23 mouse cellular contexts compared by ENCODE assay signal in the genomic region with DNA sequence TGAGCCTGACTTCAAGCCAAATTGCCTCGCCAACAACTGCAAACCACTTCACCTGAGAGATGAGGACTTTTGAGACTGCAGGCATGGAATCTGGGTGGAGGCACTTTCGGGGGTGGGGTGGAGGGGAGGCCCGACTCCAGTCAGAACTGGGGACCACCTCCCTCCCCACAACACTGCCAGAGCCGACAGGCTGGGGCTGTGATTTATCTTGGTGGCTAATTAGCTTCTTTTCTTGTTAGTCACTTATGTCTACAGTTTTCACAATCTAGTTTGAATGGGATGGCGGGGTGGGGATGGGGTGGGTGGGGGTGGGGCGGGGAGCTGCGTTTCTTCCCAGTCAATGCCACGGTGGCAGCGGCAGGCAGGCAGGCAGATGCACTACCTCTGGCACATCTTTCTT.
A peak's percentile ranks its signal among the peaks of the same experiment; 100 is the strongest.
DNase-seq lines count a peak whose midpoint lies in the region; ATAC-seq and TF ChIP-seq lines count a peak whose summit lies in the region.
"Had no signal": no experiment of that assay in that cellular context is flagged by ENCODE, and none has a peak within 500 bp of the region (broad histone marks: within the 10 kb centered on the region; RNA-seq: fewer than 3 reads in every experiment).

No protein-coding gene starts in this region.

- 0 out of 2 replicates have a peak overlapping the region, but pooled peaks have one; percentile 47 for H3K4me2 ChIP-seq in hindbrain, embryonic 15.5 days
- H3K4me2 ChIP-seq in hindbrain, embryonic 11.5 days (replicated peaks; ENCODE audit: low read depth, low read length): no peak overlapping the region
- H3K4me2 ChIP-seq in neural tube, embryonic 12.5 days (replicated peaks): peak overlapping the region; percentile 51; the same call in 1 of the 2 replicates
- no peak overlapping the region for H3K4me2 ChIP-seq in forebrain, embryonic 15.5 days (replicated peaks)
- H3K4me2 ChIP-seq: limb, embryonic 15.5 days had no signal

- ATAC-seq in hindbrain, embryonic 15.5 days (ENCODE audit: low FRiP score, low read depth): no peak
- no peak for ATAC-seq in hindbrain, embryonic 11.5 days (ENCODE audit: low FRiP score)
- ATAC-seq in neural tube, embryonic 12.5 days (ENCODE audit: low FRiP score, low read depth): no peak
- ATAC-seq in forebrain, embryonic 15.5 days (replicated peaks): no peak
- ATAC-seq: inflammation-experienced regulatory T-cells, adult 6 months; Patski had no signal

- TF ChIP-seq POLR2A in cerebellum, adult 2 months (IDR thresholded peaks at IDR 0.05; ENCODE audit: borderline replicate concordance, insufficient read depth, low read length): no peak

- WGBS in hindbrain, embryonic 15.5 days: 7% methylated on average over 9 of the region's 9 CpGs
- 12% methylated on average over 9 of the region's 9 CpGs for WGBS in hindbrain, embryonic 11.5 days
- 7% methylated on average over 9 of the region's 9 CpGs for WGBS in neural tube, embryonic 12.5 days
- 8% methylated on average over 9 of the region's 9 CpGs for WGBS in forebrain, embryonic 15.5 days
- WGBS in cerebellum, adult 2 months: 49% methylated on average over 9 of the region's 9 CpGs

- H3K4me1 ChIP-seq in hindbrain, embryonic 15.5 days (replicated peaks): peaks cover 48% of the 10 kb centered on the region
- peaks cover 17% of the 10 kb centered on the region for H3K4me1 ChIP-seq in hindbrain, embryonic 11.5 days (replicated peaks; ENCODE audit: control insufficient read depth, insufficient read depth, low read length)
- H3K4me1 ChIP-seq in neural tube, embryonic 12.5 days: peaks cover 65% of the 10 kb centered on the region
- peaks cover 66% of the 10 kb centered on the region for H3K4me1 ChIP-seq in forebrain, embryonic 15.5 days
- no peaks in the 10 kb centered on the region; the same call in 1 of the 2 replicates for H3K4me1 ChIP-seq in cerebellum, adult 2 months (ENCODE audit: control insufficient read depth, insufficient read depth, low read length)

- H3K27ac ChIP-seq in hindbrain, embryonic 15.5 days (replicated peaks): no peak overlapping the region; the same call in 1 of the 2 replicates
- H3K27ac ChIP-seq in hindbrain, embryonic 11.5 days (ENCODE audit: low read depth, low read length): no peak overlapping the region
- H3K27ac ChIP-seq in neural tube, embryonic 12.5 days: no peak overlapping the region
- peak overlapping the region; percentile 83 for H3K27ac ChIP-seq in forebrain, embryonic 15.5 days (replicated peaks)
- no peak overlapping the region for H3K27ac ChIP-seq in cerebellum, adult 2 months (ENCODE audit: insufficient read depth, low read length)
- H3K27ac ChIP-seq: heart, adult 2 months; limb, embryonic 15.5 days had no signal

- no peak for DNase-seq in hindbrain, embryonic 11.5 days (ENCODE audit: low spot score)
- DNase-seq in neural tube, embryonic 10.5 days (ENCODE audit: extremely low spot score, low spot score): no peak
- DNase-seq in urinary bladder, postnatal 14 days (ENCODE audit: low spot score): no peak
- DNase-seq in cerebellum, adult 2 months: no peak
- DNase-seq: adrenal gland, adult 2 months; B cell, adult 2 months; cerebellum, adult 11-12 months; cerebellum, postnatal 14 days; gastrocnemius, postnatal 36 days; heart, adult 2 months; kidney, adult 18-20 months; kidney, postnatal 4 days; layer of hippocampus, adult 9-11 months; left cerebral cortex, postnatal 4 days; lung, postnatal 4 days had no signal

- no peak overlapping the region for H3K4me3 ChIP-seq in hindbrain, embryonic 15.5 days
- H3K4me3 ChIP-seq in hindbrain, embryonic 11.5 days (ENCODE audit: low read depth, low read length): no peak overlapping the region
- no peak overlapping the region for H3K4me3 ChIP-seq in neural tube, embryonic 12.5 days
- no peak overlapping the region for H3K4me3 ChIP-seq in forebrain, embryonic 15.5 days
- H3K4me3 ChIP-seq in cerebellum, adult 2 months (replicated peaks; ENCODE audit: insufficient read depth, low read depth, low read length): no peak overlapping the region
- H3K4me3 ChIP-seq: heart, adult 2 months; limb, embryonic 15.5 days; myocyte had no signal

- no peak for TF ChIP-seq CTCF in cerebellum, adult 2 months (IDR thresholded peaks at IDR 0.05; ENCODE audit: borderline replicate concordance, insufficient read depth, low read depth, low read length)

- H3K36me3 ChIP-seq in hindbrain, embryonic 15.5 days: no peaks in the 10 kb centered on the region
- no peaks in the 10 kb centered on the region for H3K36me3 ChIP-seq in hindbrain, embryonic 11.5 days (ENCODE audit: control insufficient read depth, insufficient read depth, low read length)
- no peaks in the 10 kb centered on the region for H3K36me3 ChIP-seq in neural tube, embryonic 12.5 days
- no peaks in the 10 kb centered on the region for H3K36me3 ChIP-seq in forebrain, embryonic 15.5 days
- H3K36me3 ChIP-seq: G1E; limb, embryonic 15.5 days had no signal

- no peaks in the 10 kb centered on the region for H3K27me3 ChIP-seq in hindbrain, embryonic 15.5 days
- peaks cover 10% of the 10 kb centered on the region for H3K27me3 ChIP-seq in hindbrain, embryonic 11.5 days (ENCODE audit: control insufficient read depth, insufficient read depth, low read length)
- H3K27me3 ChIP-seq in neural tube, embryonic 12.5 days (replicated peaks): peaks cover 21% of the 10 kb centered on the region
- H3K27me3 ChIP-seq in forebrain, embryonic 15.5 days: no peaks in the 10 kb centered on the region
- no peaks in the 10 kb centered on the region for H3K27me3 ChIP-seq in cerebellum, adult 2 months (ENCODE audit: control insufficient read depth, insufficient read depth, low read length)

- no peaks in the 10 kb centered on the region for H3K9me3 ChIP-seq in hindbrain, embryonic 15.5 days
- no peaks in the 10 kb centered on the region for H3K9me3 ChIP-seq in hindbrain, embryonic 11.5 days (ENCODE audit: control insufficient read depth, low read length)
- H3K9me3 ChIP-seq in neural tube, embryonic 12.5 days: no peaks in the 10 kb centered on the region
- no peaks in the 10 kb centered on the region for H3K9me3 ChIP-seq in forebrain, embryonic 15.5 days
- H3K9me3 ChIP-seq: G1E; limb, embryonic 15.5 days had no signal

- no peak overlapping the region for H3K9ac ChIP-seq in hindbrain, embryonic 15.5 days
- H3K9ac ChIP-seq in hindbrain, embryonic 11.5 days (ENCODE audit: low read depth, low read length): no peak overlapping the region
- H3K9ac ChIP-seq in neural tube, embryonic 12.5 days: no peak overlapping the region
- H3K9ac ChIP-seq in forebrain, embryonic 15.5 days (replicated peaks): no peak overlapping the region
- H3K9ac ChIP-seq: limb, embryonic 15.5 days had no signal

Comparison
In these comparisons a context has a peak if more than half of its experiments do, and no peak if none do; other contexts are left out.
1. H3K4me2 ChIP-seq: peak in hindbrain, embryonic 15.5 days (single experiment) and neural tube, embryonic 12.5 days (single experiment); none in hindbrain, embryonic 11.5 days (single experiment) and forebrain, embryonic 15.5 days (single experiment).